Comparison of ENCODE assay signal across 9 mouse cellular contexts in the genomic region with DNA sequence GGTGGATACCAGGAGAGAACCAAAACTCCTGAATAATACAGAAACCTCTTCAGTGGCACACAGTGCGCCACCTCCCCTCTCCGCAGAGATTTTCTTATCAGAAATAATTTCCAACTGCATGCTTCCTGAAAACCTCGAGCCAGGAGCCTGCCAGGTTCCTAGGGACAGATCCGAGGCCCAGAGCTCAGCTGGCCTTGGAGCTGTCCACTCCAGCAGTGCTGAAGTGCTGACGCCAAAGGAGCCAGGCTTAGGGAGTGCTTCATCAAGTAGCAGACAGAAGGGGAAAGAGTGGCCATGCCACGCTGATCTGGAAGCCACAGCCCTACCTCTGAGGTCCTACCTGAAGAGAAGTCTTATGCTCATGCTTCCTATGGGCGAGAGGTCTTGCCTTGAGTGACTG. TPM values are rescaled to one million over a fixed set of nuclear protein-coding genes. Genes with fewer than 3 reads are reported as not detected.
A peak's percentile ranks its signal among the peaks of the same experiment; 100 is the strongest.
DNase-seq lines count a peak whose midpoint lies in the region; ATAC-seq lines count a peak whose summit lies in the region.
"Had no signal": no experiment of that assay in that cellular context is flagged by ENCODE, and none has a peak within 500 bp of the region (broad histone marks: within the 10 kb centered on the region; RNA-seq: fewer than 3 reads in every experiment).

No protein-coding gene starts in this region.

- peaks cover 31% of the 10 kb centered on the region for H3K27me3 ChIP-seq in limb, embryonic 11.5 days (ENCODE audit: control insufficient read depth, insufficient read depth, low read length)
- no peaks in the 10 kb centered on the region for H3K27me3 ChIP-seq in midbrain, embryonic 15.5 days (replicated peaks)

- WGBS in limb, embryonic 11.5 days, result 13% methylated on average over 7 of the region's 7 CpGs
- 19% methylated on average over 7 of the region's 7 CpGs for WGBS in midbrain, embryonic 15.5 days

- ATAC-seq in hematopoietic stem cell, adult 5-6 weeks (replicated peaks in 1 of 2; ENCODE audit: insufficient read depth in 1 of 2, low FRiP score in 2 of 2, low TSS enrichment in 1 of 2, low read depth in 1 of 2, poor library complexity in 2 of 2, severe bottlenecking in 2 of 2), result peak; percentile 28 to 80; a peak in 2 of 4 replicates
- no peak for ATAC-seq in limb, embryonic 11.5 days (ENCODE audit: insufficient number of reproducible peaks, low FRiP score, low TSS enrichment, low read depth)
- no peak for ATAC-seq in midbrain, embryonic 15.5 days (replicated peaks)

- H3K36me3 ChIP-seq in limb, embryonic 11.5 days (ENCODE audit: control insufficient read depth, insufficient read depth, low read length), result no peaks in the 10 kb centered on the region
- H3K36me3 ChIP-seq in midbrain, embryonic 15.5 days (replicated peaks), result peaks cover 27% of the 10 kb centered on the region

- H3K9ac ChIP-seq in limb, embryonic 11.5 days (ENCODE audit: low read length), result no peak overlapping the region
- peak overlapping the region; percentile 69; the same call in 1 of the 2 replicates for H3K9ac ChIP-seq in midbrain, embryonic 15.5 days

- H3K4me2 ChIP-seq in limb, embryonic 11.5 days (ENCODE audit: low read depth, severe bottlenecking), result no peak overlapping the region
- H3K4me2 ChIP-seq in midbrain, embryonic 15.5 days, result peak overlapping the region; percentile 89

- no peaks in the 10 kb centered on the region for H3K9me3 ChIP-seq in limb, embryonic 11.5 days (ENCODE audit: control insufficient read depth, low read length)
- no peaks in the 10 kb centered on the region for H3K9me3 ChIP-seq in midbrain, embryonic 15.5 days

- no peak overlapping the region for H3K27ac ChIP-seq in limb, embryonic 11.5 days (replicated peaks; ENCODE audit: low read depth, low read length)
- no peak overlapping the region for H3K27ac ChIP-seq in midbrain, embryonic 15.5 days

- H3K4me3 ChIP-seq in limb, embryonic 11.5 days (ENCODE audit: low read depth, low read length), result no peak overlapping the region
- peak overlapping the region; percentile 67 for H3K4me3 ChIP-seq in midbrain, embryonic 15.5 days
- H3K4me3 ChIP-seq: erythroblast, embryonic 14.5 days had no signal

- peak; percentile 48 for DNase-seq in 416B (ENCODE audit: low read depth)
- peak; percentile 68 for DNase-seq in ES-CJ7 (ENCODE audit: low read depth, low spot score)
- DNase-seq in embryo, embryonic 11 days, result peak; percentile 84
- peak; percentile 93 for DNase-seq in limb, embryonic 11.5 days (ENCODE audit: low spot score)
- peak; percentile 79 for DNase-seq in thymus, postnatal 4 days
- no peak for DNase-seq in right cerebral cortex, postnatal 25 days

- H3K4me1 ChIP-seq in limb, embryonic 11.5 days (ENCODE audit: control insufficient read depth, insufficient read depth, low read length), result peaks cover 7% of the 10 kb centered on the region
- H3K4me1 ChIP-seq in midbrain, embryonic 15.5 days, result peaks cover 25% of the 10 kb centered on the region

RNA-seq across cellular contexts. Expression of a gene that starts 1.5 kb away (rescaled TPM):
- total RNA-seq in hematopoietic stem cell, adult 5-6 weeks (2017), result not detected in 2 replicates
- 0.43 and 0.81 TPM in 2 replicates for polyA plus RNA-seq in limb, embryonic 11.5 days (2014; fragmentation: Nextera tagmentation; extraction: Ambion mirVana)
- 13.8 and 14.2 TPM in 2 replicates for polyA plus RNA-seq in midbrain, embryonic 15.5 days (2015; fragmentation: Nextera tagmentation; extraction: Ambion mirVana)
- polyA plus RNA-seq: erythroblast, embryonic 14.5 days had no signal

RNA-seq across cellular contexts. Expression of a gene that starts 9.4 kb away (rescaled TPM):
- total RNA-seq in hematopoietic stem cell, adult 5-6 weeks (2017), result 6.4 and 7.6 TPM in 2 replicates
- polyA plus RNA-seq in limb, embryonic 11.5 days (2014; fragmentation: Nextera tagmentation; extraction: Ambion mirVana), result 46.6 and 47.5 TPM in 2 replicates
- polyA plus RNA-seq in midbrain, embryonic 15.5 days (2015; fragmentation: Nextera tagmentation; extraction: Ambion mirVana), result 94.8 and 95.8 TPM in 2 replicates

RNA-seq across cellular contexts. Expression of a gene that starts 10.0 kb away (rescaled TPM):
- total RNA-seq in hematopoietic stem cell, adult 5-6 weeks (2017), result 37.7 and 54.7 TPM in 2 replicates
- polyA plus RNA-seq in limb, embryonic 11.5 days (2014; fragmentation: Nextera tagmentation; extraction: Ambion mirVana), result 46.8 and 47.3 TPM in 2 replicates
- polyA plus RNA-seq in midbrain, embryonic 15.5 days (2015; fragmentation: Nextera tagmentation; extraction: Ambion mirVana), result 49.2 and 50.5 TPM in 2 replicates

RNA-seq across cellular contexts. Expression of a gene that starts 20.3 kb away (rescaled TPM):
- total RNA-seq in hematopoietic stem cell, adult 5-6 weeks (2017), result not detected in 2 replicates
- polyA plus RNA-seq in limb, embryonic 11.5 days (2014; fragmentation: Nextera tagmentation; extraction: Ambion mirVana), result 0.10 and 0.17 TPM in 2 replicates
- polyA plus RNA-seq in midbrain, embryonic 15.5 days (2015; fragmentation: Nextera tagmentation; extraction: Ambion mirVana), result 16.1 and 16.3 TPM in 2 replicates
- polyA plus RNA-seq: erythroblast, embryonic 14.5 days had no signal

RNA-seq across cellular contexts. Expression of a gene that starts 58.5 kb away (rescaled TPM):
- 24.5 and 35.9 TPM in 2 replicates for total RNA-seq in hematopoietic stem cell, adult 5-6 weeks (2017)
- polyA plus RNA-seq in limb, embryonic 11.5 days (2014; fragmentation: Nextera tagmentation; extraction: Ambion mirVana), result 14.1 TPM in 2 replicates
- 13.7 and 16.0 TPM in 2 replicates for polyA plus RNA-seq in midbrain, embryonic 15.5 days (2015; fragmentation: Nextera tagmentation; extraction: Ambion mirVana)

Comparison
In these comparisons a context has a peak if more than half of its experiments do, and no peak if none do; other contexts are left out.
1. ATAC-seq: peak in hematopoietic stem cell, adult 5-6 weeks (2 of 2); none in limb, embryonic 11.5 days (single experiment) and midbrain, embryonic 15.5 days (single experiment).